Comparison of ENCODE assay signal across 8 mouse cellular contexts in genomic region chr17:71002081-71002743, GRCm38 (mm10). TPM values are rescaled to one million over a fixed set of nuclear protein-coding genes. Genes with fewer than 3 reads are reported as not detected.
DNase-seq lines count a peak whose midpoint lies in the region; ATAC-seq lines count a peak whose summit lies in the region.

Gene Myom1 (plus strand): TSS chr17:71002633.

- peaks cover 45% of the 10 kb centered on the region for H3K79me2 ChIP-seq in macrophage (ENCODE audit: inconsistent target)

- peak within 1 kb of the TSS; percentile 76 for H3K4me3 ChIP-seq in hindbrain, embryonic 16.5 days (ENCODE audit: low read length)
- H3K4me3 ChIP-seq in macrophage (ENCODE audit: inconsistent target): peak within 1 kb of the TSS; percentile 97

- H3K27ac ChIP-seq in hindbrain, embryonic 16.5 days (ENCODE audit: low read depth, low read length): peak within 1 kb of the TSS; percentile 93
- peak within 1 kb of the TSS; percentile 93 for H3K27ac ChIP-seq in macrophage

- ATAC-seq in hindbrain, embryonic 16.5 days: peak; percentile 97

- no peaks in the 10 kb centered on the region for H3K27me3 ChIP-seq in hindbrain, embryonic 16.5 days (replicated peaks; ENCODE audit: control insufficient read depth, insufficient read depth, low read length)

- peak; percentile 90 for DNase-seq in WW6 (ENCODE audit: low read depth, low spot score)
- peak; percentile 96 to 98 for DNase-seq in cerebellum, postnatal 4 days (ENCODE audit: low spot score in 2 of 2)
- DNase-seq in gastrocnemius, adult 18-20 months (ENCODE audit: low spot score): peak; percentile 99
- DNase-seq in left cerebral cortex, adult 18-20 months (ENCODE audit: low spot score in 2 of 2): peak; percentile 96 to 97
- DNase-seq in right cerebral cortex, adult 18-20 months: peak; percentile 98
- peak; percentile 98 for DNase-seq in urinary bladder, postnatal 10 days (ENCODE audit: low spot score)

- peak within 1 kb of the TSS; percentile 88 for H3K4me2 ChIP-seq in hindbrain, embryonic 16.5 days (ENCODE audit: low read length)

- no peaks in the 10 kb centered on the region for H3K36me3 ChIP-seq in hindbrain, embryonic 16.5 days (ENCODE audit: control insufficient read depth, insufficient read depth, low read length)
- no peaks in the 10 kb centered on the region for H3K36me3 ChIP-seq in macrophage (ENCODE audit: inconsistent target)

- H3K4me1 ChIP-seq in hindbrain, embryonic 16.5 days (ENCODE audit: control insufficient read depth, insufficient read depth, low read depth, low read length): peaks cover 11% of the 10 kb centered on the region

- WGBS in hindbrain, embryonic 16.5 days: under 1% methylated on average over 63 of the region's 65 CpGs
- WGBS in macrophage (ENCODE audit: missing documents): under 1% methylated on average over 65 of the region's 65 CpGs

- H3K9me3 ChIP-seq in hindbrain, embryonic 16.5 days (ENCODE audit: control insufficient read depth, low read length): no peaks in the 10 kb centered on the region

- H3K9ac ChIP-seq in hindbrain, embryonic 16.5 days (ENCODE audit: low read depth, low read length): peak within 1 kb of the TSS; percentile 80

RNA-seq across cellular contexts. Expression of gene Myom1, which starts in this region (rescaled TPM):
- 1,000 to 10,000 TPM; 1,275 to 1,360 TPM for total RNA-seq in gastrocnemius, adult 18-20 months (2021)
- 0.91 and 2.7 TPM in 2 replicates for polyA plus RNA-seq in hindbrain, embryonic 16.5 days (2015; fragmentation: Nextera tagmentation; extraction: Ambion mirVana)
- total RNA-seq in left cerebral cortex, adult 18-20 months (2021): 1 to 10 TPM; 1.6 to 2.3 TPM
- 1 to 10 TPM in 21 of 26 experiments, under 1 TPM in 5; 0.43 to 4.0 (median 1.9) TPM for total RNA-seq in macrophage (2018; cell fraction: chromatin; rRNA removed)
- total RNA-seq in macrophage (2018; cell fraction: cytosol; rRNA removed): 1 to 10 TPM in 10 of 26 experiments, under 1 TPM in 16; 0.03 to 2.0 (median 0.59) TPM
- 1 to 10 TPM in 17 of 26 experiments, under 1 TPM in 9; 0.29 to 5.4 (median 1.4) TPM for total RNA-seq in macrophage (2018; cell fraction: nucleus; rRNA removed)
- polyA plus RNA-seq in macrophage (2018): 0.82 to 2.0 TPM (median 1.5 TPM) in 3 replicates

Comparison
In these comparisons a context has a peak if more than half of its experiments do, and no peak if none do; other contexts are left out.
1. Peak in every context shown above with its lines: DNase-seq, ATAC-seq, H3K4me3 ChIP-seq and H3K27ac ChIP-seq.
2. RNA of gene Myom1 (total RNA-seq): 1,275 to 1,360 TPM in gastrocnemius, adult 18-20 months; 1.6 to 2.3 TPM in left cerebral cortex, adult 18-20 months; every median in the first group is over 100 times any median in the second.